Mouse (Mus musculus): ENCODE data around the gene Tmem222. TPM values are rescaled to one million over a fixed set of nuclear protein-coding genes. Genes with fewer than 3 reads are reported as not detected.

The Tmem222 gene
- polyA plus RNA-seq, 1 experiment from 2014 or later: 118 TPM

DNA sequence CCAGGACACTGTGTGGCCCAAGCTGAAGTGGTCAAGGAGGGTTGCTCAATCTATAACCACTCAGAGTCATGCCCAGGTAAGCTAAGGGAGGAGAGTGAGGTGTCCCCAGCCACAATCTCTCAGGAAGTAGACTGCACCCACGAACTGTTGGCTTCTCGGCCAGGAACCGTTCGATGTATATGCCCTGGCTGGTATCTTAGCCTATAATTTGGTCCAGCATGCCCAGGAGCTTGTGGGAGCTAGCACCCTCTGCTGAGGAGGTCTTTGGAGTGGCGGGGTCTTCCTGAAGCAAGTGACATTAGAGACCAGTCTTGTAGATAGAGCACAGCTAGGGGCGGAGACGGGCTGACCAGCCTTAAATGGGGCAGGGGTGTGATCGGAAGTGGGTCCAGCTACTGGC is 55.9 kb downstream of the Tmem222 start:
- Histone ChIP-seq H3K4me3 (ENCODE audit: low read depth, low read length) (no peak overlapping the region), H3K36me3 (ENCODE audit: control insufficient read depth, insufficient read depth, low read length) (no peaks in the 10 kb centered on the region), H3K9me3 (ENCODE audit: control insufficient read depth, low read length) (no peaks in the 10 kb centered on the region), H3K27ac (ENCODE audit: low read depth, low read length) (no peak overlapping the region), H3K4me1 (ENCODE audit: control insufficient read depth, insufficient read depth, low read length) (no peaks in the 10 kb centered on the region), H3K27me3 (ENCODE audit: control insufficient read depth, insufficient read depth, low read length) (0 out of 2 replicates have a peak, but pooled peaks cover 9% of the 10 kb centered on the region), H3K4me2 (ENCODE audit: low read depth, low read length) (no peak overlapping the region), H3K9ac (replicated peaks; ENCODE audit: low read depth, low read length) (no peak overlapping the region)
- ATAC-seq (ENCODE audit: low read depth): no peak
- 82% methylated on average over 8 of the region's 8 CpGs for WGBS

- H3K4me1 ChIP-seq (ENCODE audit: control insufficient read depth, insufficient read depth, low read length): no peaks in the 10 kb centered on the region
- WGBS: 2% methylated on average over 25 of the region's 25 CpGs
- peak overlapping the region; percentile 34 for H3K9ac ChIP-seq (replicated peaks; ENCODE audit: low read depth, low read length)
- peak overlapping the region; percentile 24 for H3K4me3 ChIP-seq (ENCODE audit: low read depth, low read length)
- H3K27me3 ChIP-seq (ENCODE audit: control insufficient read depth, insufficient read depth, low read length): 0 out of 2 replicates have a peak, but pooled peaks cover 9% of the 10 kb centered on the region
- peak overlapping the region; percentile 44 for H3K4me2 ChIP-seq (ENCODE audit: low read depth, low read length)
- H3K9me3 ChIP-seq (ENCODE audit: control insufficient read depth, low read length): no peaks in the 10 kb centered on the region
- ATAC-seq (ENCODE audit: low read depth): no peak
- H3K36me3 ChIP-seq (ENCODE audit: control insufficient read depth, insufficient read depth, low read length): no peaks in the 10 kb centered on the region
- no peak overlapping the region for H3K27ac ChIP-seq (ENCODE audit: low read depth, low read length)
Observed at GRCm38 (mm10) chr4:133220656-133221055, 56.9 kb downstream of the Tmem222 start.

DNA sequence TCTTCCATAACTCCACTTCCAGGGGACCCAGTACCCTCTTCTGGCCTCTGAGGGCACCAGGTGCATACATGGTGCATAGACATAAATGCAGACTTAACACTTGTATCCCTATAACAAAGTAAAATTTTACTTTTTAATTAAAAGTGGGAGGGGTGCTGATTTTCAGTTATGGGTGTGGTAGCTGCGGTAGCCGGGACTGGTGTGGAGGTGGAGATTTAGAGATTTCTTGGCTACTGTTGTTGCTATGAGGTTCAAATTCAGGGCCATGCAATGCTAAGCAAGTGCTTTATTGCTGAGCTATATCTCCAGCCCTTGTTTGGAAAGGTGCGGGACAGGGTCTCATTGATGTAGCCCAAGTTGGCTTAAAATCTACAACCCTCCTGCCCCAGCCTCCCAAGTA is 58.8 kb downstream of the Tmem222 start:
- Histone ChIP-seq H3K4me2 (ENCODE audit: low read depth, low read length) (no peak overlapping the region), H3K27ac (ENCODE audit: low read depth, low read length) (no peak overlapping the region), H3K4me3 (ENCODE audit: low read depth, low read length) (no peak overlapping the region), H3K9me3 (ENCODE audit: control insufficient read depth, low read length) (no peaks in the 10 kb centered on the region), H3K27me3 (ENCODE audit: control insufficient read depth, insufficient read depth, low read length) (peaks cover 9% of the 10 kb centered on the region; the same call in 1 of the 2 replicates), H3K36me3 (ENCODE audit: control insufficient read depth, insufficient read depth, low read length) (no peaks in the 10 kb centered on the region), H3K4me1 (ENCODE audit: control insufficient read depth, insufficient read depth, low read length) (no peaks in the 10 kb centered on the region), H3K9ac (replicated peaks; ENCODE audit: low read depth, low read length) (no peak overlapping the region)
- WGBS: 94% methylated on average over 3 of the region's 3 CpGs
- ATAC-seq (ENCODE audit: low read depth): no peak

GRCm38 (mm10) chr4:133217641-133218040 is 60.0 kb downstream of the Tmem222 start:
- Histone ChIP-seq H3K9me3 (ENCODE audit: control insufficient read depth, low read length) (no peaks in the 10 kb centered on the region), H3K27ac (ENCODE audit: low read depth, low read length) (no peak overlapping the region), H3K9ac (replicated peaks; ENCODE audit: low read depth, low read length) (no peak overlapping the region), H3K36me3 (ENCODE audit: control insufficient read depth, insufficient read depth, low read length) (no peaks in the 10 kb centered on the region), H3K4me1 (ENCODE audit: control insufficient read depth, insufficient read depth, low read length) (peaks cover 8% of the 10 kb centered on the region), H3K27me3 (ENCODE audit: control insufficient read depth, insufficient read depth, low read length) (peaks cover 13% of the 10 kb centered on the region), H3K4me3 (ENCODE audit: low read depth, low read length) (no peak overlapping the region), H3K4me2 (ENCODE audit: low read depth, low read length) (no peak overlapping the region)
- no peak for ATAC-seq (ENCODE audit: low read depth)
- 2% methylated on average over 5 of the region's 5 CpGs for WGBS

Other genes with a start within 250 kb of the Tmem222 start
- gene Wasf2, start 147.3 kb downstream of the Tmem222 start, polyA plus RNA-seq (2014; fragmentation: Nextera tagmentation; extraction: Ambion mirVana): 18.5 and 19.6 TPM in 2 replicates
- 0.82 and 2.0 TPM in 2 replicates for gene Cd164l2, start 65.7 kb downstream of the Tmem222 start, polyA plus RNA-seq (2014; fragmentation: Nextera tagmentation; extraction: Ambion mirVana)
- gene Gpr3, start 65.3 kb downstream of the Tmem222 start, polyA plus RNA-seq (2014; fragmentation: Nextera tagmentation; extraction: Ambion mirVana): 2.4 and 2.5 TPM in 2 replicates
- 2.6 and 2.9 TPM in 2 replicates for gene Map3k6, start 37.0 kb downstream of the Tmem222 start, polyA plus RNA-seq (2014; fragmentation: Nextera tagmentation; extraction: Ambion mirVana)
- gene Sytl1, start 14.7 kb downstream of the Tmem222 start, polyA plus RNA-seq (2014; fragmentation: Nextera tagmentation; extraction: Ambion mirVana): 0.12 and 0.21 TPM in 2 replicates
- gene Wdtc1, start 75.7 kb upstream of the Tmem222 start, polyA plus RNA-seq (2014; fragmentation: Nextera tagmentation; extraction: Ambion mirVana): 22.3 and 24.5 TPM in 2 replicates
- gene Slc9a1, start 91.9 kb upstream of the Tmem222 start, polyA plus RNA-seq (2014; fragmentation: Nextera tagmentation; extraction: Ambion mirVana): 8.0 and 9.7 TPM in 2 replicates
- 0.18 TPM in 1 of 2 replicates, not detected in the other for gene Tent5b, start 202.3 kb upstream of the Tmem222 start, polyA plus RNA-seq (2014; fragmentation: Nextera tagmentation; extraction: Ambion mirVana)
- 9.5 and 11.2 TPM in 2 replicates for gene Trnp1, start 220.8 kb upstream of the Tmem222 start, polyA plus RNA-seq (2014; fragmentation: Nextera tagmentation; extraction: Ambion mirVana)
- gene Kdf1, start 241.2 kb upstream of the Tmem222 start, polyA plus RNA-seq (2014; fragmentation: Nextera tagmentation; extraction: Ambion mirVana): 0.20 and 0.58 TPM in 2 replicates